Mouse (Mus musculus) gastrocnemius, adult 2 months (tissue): ENCODE measurements at regions not wholly inside any gene's neighbourhood (a gene's known extent, or its start where the extent isn't known, plus 50 kb on each side); places are given as distances from the start of the nearest gene placed in this dataset.
"Not testable (repeated sequence)": the region's sequence is repeated elsewhere in the genome, so short reads cannot be mapped to it uniquely, and the experiment has no call there.

Experiments
- DNase-seq: peaks from one replicate; pipeline ENCODE4 v3.0.0; 2022
- H3K27ac ChIP-seq: fragments of 200-600 bp; 2 replicates; pipeline ENCODE4 v1.8.1; 2022; ENCODE audit warnings: mild to moderate bottlenecking
- H3K4me3 ChIP-seq: fragments of 200-600 bp; 2 replicates; pipeline ENCODE4 v1.8.1; 2022; ENCODE audit warnings: mild to moderate bottlenecking, moderate library complexity
- CTCF ChIP-seq: fragments of 200-600 bp; IDR thresholded peaks from 2 replicates; pipeline ENCODE4 v1.8.1; 2022; ENCODE audit warnings: antibody characterized with exemption, mild to moderate bottlenecking, moderate library complexity
- intact Hi-C: fragments of 180-260 bp; cut with DNase I; formaldehyde crosslinking; loops from one replicate; pipeline ENCODE4 v1.15.1; 2025

GRCm38 (mm10) chr5:51990847-51991610 lies 199.3 kb downstream of the Dhx15 start:
- Histone ChIP-seq H3K27ac (no peak overlapping the region), H3K4me3 (no peak overlapping the region)
- no peak for TF ChIP-seq CTCF
- intact Hi-C loops = no loop called here
- no peak for DNase-seq

DNA sequence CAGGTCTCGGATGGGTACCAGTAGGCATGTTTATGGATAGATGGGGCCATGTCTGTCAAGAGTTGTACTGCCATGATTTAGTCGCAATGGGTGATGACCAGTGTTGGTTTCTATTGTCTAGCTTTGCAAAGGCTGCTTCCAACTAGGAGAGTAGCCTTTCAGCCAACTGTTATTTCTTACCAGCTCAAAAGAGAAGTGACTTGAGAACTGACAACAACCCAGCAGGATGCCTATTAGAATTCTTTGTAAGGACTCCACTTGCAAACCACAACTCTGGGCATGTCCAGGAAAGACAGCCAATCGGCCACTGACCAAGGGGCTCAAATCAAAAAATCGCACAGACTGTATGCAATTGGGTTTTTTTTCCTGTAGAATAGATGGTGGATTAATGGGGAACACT lies 200.9 kb downstream of the Dhx15 start:
- intact Hi-C loops = no loop called here
- no peak for DNase-seq
- TF ChIP-seq CTCF = no peak
- no peak overlapping the region for H3K4me3 ChIP-seq
- no peak overlapping the region for H3K27ac ChIP-seq

DNA sequence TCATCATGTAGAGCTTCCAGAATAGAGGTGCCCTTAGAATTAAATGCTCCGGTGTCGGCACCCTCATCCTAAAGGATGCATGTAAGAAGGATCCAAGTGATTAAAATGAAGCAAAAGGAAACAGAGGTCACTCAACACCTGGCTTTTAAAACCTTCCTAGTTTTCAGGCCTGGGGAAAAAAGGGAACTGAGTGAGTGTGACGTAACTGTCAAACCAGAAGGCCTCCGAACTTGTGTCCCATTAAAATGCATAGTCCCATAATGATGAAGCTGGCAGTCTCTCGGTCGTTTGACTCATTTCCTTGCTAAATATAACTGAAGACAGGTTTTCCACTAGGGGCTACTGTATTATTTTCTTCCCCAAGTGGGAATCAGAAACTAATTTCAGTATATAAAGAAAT lies 201.4 kb downstream of the Dhx15 start:
- no peak for DNase-seq
- TF ChIP-seq CTCF = no peak
- H3K27ac ChIP-seq = no peak overlapping the region
- no peak overlapping the region for H3K4me3 ChIP-seq
- intact Hi-C loops = no loop called here

DNA sequence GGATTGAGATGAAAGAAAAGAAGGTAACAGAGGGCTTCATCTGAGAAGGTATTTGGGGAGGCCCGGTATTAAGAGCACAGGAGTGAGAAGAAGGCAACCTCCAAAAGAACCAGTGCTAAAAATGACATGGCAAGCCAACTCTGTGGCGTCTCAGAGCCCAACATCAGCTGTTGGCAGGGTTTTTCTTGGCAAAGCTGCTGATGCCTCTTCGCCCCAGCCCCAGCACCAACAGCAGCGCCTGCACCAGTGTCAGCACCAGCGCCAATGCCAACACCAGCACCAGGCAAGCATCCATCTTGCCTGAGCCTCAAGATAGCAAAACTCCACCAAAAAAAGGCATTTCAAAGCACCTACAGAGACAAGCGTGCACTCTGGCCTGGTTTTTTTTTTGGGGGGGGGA lies 205.3 kb downstream of the Dhx15 start:
- intact Hi-C loops = no loop called here
- H3K4me3 ChIP-seq = no peak overlapping the region

GRCm38 (mm10) chr5:51982780-51983179 lies 207.5 kb downstream of the Dhx15 start:
- no peak overlapping the region for H3K4me3 ChIP-seq
- H3K27ac ChIP-seq = no peak overlapping the region
- no peak for DNase-seq
- intact Hi-C loops = no loop called here
- TF ChIP-seq CTCF = no peak

More for the DNA sequence above, 205.3 kb downstream of the Dhx15 start:
- peak; percentile 47 for DNase-seq
- TF ChIP-seq CTCF = no peak
- H3K27ac ChIP-seq = no peak overlapping the region

DNA sequence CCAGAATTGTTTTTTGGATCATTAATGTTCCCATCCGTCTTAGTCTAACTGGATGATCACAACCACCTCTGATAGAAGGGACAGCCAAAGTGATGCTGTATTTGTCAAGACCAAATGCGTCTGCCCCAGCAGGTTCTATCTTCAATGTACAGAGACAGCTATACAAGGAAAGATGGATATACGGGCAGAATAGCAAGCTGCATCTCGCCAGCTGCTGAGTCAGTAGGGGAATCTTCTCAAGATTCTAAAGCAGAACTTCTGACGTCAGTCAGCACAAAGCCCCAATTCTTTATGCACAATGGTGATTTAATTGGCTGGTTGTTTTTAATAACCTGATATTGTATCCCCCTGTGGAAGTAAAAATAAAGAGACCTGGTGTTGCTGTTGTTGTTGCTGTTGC lies 209.4 kb downstream of the Dhx15 start:
- intact Hi-C loops = no loop called here
- TF ChIP-seq CTCF = no peak
- H3K4me3 ChIP-seq = no peak overlapping the region
- no peak overlapping the region for H3K27ac ChIP-seq
- DNase-seq = no peak

- intact Hi-C loops = no loop called here
Observed at GRCm38 (mm10) chr5:51952499-51952898, 237.8 kb downstream of the Dhx15 start.

DNA sequence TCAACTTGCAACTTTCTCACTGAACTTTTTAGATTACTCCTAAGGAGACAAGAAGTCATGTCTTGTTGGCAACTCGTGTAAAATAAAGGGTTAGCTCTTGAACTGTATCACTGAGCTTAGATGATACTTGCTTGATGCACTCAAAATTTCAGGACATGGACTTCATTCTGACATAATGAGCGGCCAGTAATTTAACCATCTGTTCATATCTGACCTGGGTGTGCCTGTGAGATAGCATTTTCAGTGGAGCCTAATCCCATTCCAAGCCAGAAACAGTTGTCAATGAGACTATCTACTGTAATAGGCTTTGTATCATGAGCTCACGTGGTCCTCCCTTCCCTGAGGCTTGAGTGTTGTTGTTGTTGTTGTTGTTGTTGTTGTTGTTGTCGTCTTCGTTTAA lies 240.3 kb downstream of the Dhx15 start:
- Histone ChIP-seq H3K27ac (peak overlapping the region; percentile 73), H3K4me3 (no peak overlapping the region)
- DNase-seq = no peak
- no peak for TF ChIP-seq CTCF
- intact Hi-C loops = loop anchor here (5.0 kb wide), 1 partner anchor 38 kb away; no protein-coding TSS in a partner anchor

More at GRCm38 (mm10) chr5:51952499-51952898, 237.8 kb downstream of the Dhx15 start:
- no peak for TF ChIP-seq CTCF
- no peak overlapping the region for H3K27ac ChIP-seq
- no peak overlapping the region for H3K4me3 ChIP-seq
- no peak for DNase-seq

DNA sequence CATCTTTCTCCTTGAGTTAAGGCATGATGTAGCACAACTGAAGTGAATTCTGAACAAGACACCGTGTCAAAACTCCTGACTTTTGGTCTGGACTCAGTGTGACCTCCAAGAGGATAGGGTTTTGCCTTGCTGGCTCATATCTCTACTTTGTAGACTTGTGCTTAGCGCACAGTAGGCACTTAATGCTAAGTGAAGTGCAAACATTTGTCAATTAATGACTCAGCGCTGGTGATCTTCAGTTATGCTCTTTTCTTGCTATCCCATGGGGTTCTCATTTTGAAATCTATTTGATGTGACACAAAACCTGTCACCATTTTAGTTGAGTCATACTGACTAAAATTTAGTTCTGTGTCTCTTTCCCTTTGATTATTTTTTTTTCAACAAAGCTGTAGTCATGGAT lies 244.3 kb downstream of the Dhx15 start:
- Histone ChIP-seq H3K4me3 (no peak overlapping the region), H3K27ac (no peak overlapping the region)
- TF ChIP-seq CTCF = no peak
- intact Hi-C loops = loop anchor here (5.0 kb wide), 1 partner anchor 34 kb away; no protein-coding TSS in a partner anchor
- DNase-seq = no peak

- H3K27ac ChIP-seq, DNase-seq, H3K4me3 ChIP-seq, intact Hi-C loops: not testable (repeated sequence)
Observed at GRCm38 (mm10) chr5:51941925-51942291, 248.4 kb downstream of the Dhx15 start.

DNA sequence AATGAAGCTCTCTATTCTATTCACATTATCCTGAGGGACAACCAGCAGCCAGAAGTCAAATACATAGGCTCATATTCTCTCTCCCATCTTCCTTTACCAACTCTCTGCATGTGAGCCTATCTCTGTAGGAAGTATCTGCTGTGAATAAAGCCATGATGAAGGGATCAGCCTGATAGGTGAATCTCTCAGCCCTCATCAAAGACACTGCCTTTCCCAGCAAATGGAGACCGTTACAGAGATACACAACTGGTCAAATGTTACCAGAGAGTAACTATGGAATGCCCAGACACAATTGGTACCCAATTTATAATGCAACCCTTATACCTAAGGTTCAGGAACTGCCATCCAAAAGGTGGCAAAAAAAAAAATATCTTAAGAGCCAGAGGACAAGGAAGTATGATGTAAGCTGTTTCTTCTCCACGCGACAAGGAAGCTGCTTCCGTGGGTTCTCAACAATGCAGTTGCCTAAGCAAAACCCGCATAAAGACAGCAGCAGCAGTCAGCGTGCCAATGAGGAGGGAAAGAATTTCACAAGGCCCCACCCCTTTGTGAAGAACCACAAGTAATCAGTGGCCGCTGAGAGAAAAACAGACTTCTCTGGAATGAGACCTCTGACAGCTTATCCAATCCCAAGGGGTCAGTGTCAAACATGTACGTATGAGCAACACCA lies 248.9 kb downstream of the Dhx15 start:
- intact Hi-C loops = no loop called here
- DNase-seq = no peak
- H3K4me3 ChIP-seq = no peak overlapping the region
- no peak for TF ChIP-seq CTCF
- H3K27ac ChIP-seq = no peak overlapping the region

DNA sequence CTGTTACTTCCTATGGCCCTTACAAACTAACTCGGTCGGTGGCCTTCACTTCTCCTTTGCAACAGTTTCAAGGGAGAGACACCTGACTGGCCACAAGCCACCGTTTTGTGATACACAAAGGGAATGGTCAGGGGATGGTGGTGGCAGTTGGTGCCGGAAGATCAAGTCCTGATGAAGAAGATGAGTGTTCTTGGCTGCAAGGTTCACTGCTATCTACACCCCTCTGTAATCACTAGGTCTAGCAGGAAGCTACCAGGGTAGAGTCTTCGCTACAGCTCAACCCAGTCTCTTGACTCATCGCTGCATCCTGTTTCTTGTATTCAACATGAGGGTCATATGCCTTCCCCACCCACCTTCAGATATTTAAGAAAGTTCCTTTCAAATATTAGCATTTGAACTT lies 251.5 kb downstream of the Dhx15 start:
- no peak for TF ChIP-seq CTCF
- no peak for DNase-seq
- intact Hi-C loops = no loop called here
- no peak overlapping the region for H3K4me3 ChIP-seq
- no peak overlapping the region for H3K27ac ChIP-seq

DNA sequence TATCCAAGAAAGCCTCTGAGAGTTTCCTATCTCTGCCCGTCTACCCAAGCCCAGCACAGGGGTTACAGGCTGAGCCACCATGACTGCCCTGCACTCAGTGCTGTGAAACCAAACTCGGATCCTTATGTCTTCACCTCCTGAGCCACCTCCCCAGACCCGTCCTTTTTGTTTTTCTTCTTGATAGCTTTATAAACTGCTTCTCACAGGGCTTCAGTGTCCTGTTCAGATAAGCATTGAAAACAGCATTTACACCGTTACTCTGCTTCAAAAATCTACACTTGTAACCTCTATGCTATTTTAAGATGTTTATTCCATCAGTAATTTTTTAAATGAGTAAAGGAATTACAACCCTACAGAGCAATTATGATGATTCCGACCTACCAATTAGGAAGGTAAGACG lies 253.0 kb downstream of the Dhx15 start:
- TF ChIP-seq CTCF = no peak

More for the DNA sequence above, 253.0 kb downstream of the Dhx15 start:
- no peak overlapping the region for H3K4me3 ChIP-seq
- intact Hi-C loops = no loop called here
- no peak overlapping the region for H3K27ac ChIP-seq
- DNase-seq = no peak
